Mouse (Mus musculus) spleen, embryonic (tissue): ENCODE data around the gene Pan3.

Experiments
- CTCF ChIA-PET: fragments of 350-600 bp; sonication (Branson Sonifier 250); formaldehyde crosslinking; loops from one replicate; lab custom pipeline; 2022; lab: Charles Lee

The Pan3 gene

GRCm38 (mm10) chr5:147476109-147476508 lies 46.1 kb downstream of the Pan3 start:
- CTCF ChIA-PET, result interaction anchor here (0.6 kb wide), 1 partner anchor 1491 kb away, joined by 5 read pairs; no protein-coding TSS in a partner anchor

GRCm38 (mm10) chr5:147477106-147477505 lies 47.1 kb downstream of the Pan3 start:
- CTCF ChIA-PET, result interaction anchor here (0.6 kb wide), 1 partner anchor 107 kb away, joined by 5 read pairs; no protein-coding TSS in a partner anchor

GRCm38 (mm10) chr5:147479341-147479740 lies 49.4 kb downstream of the Pan3 start:
- CTCF ChIA-PET, result no interaction called here

- CTCF ChIA-PET, result interaction anchor here (0.5 to 0.6 kb wide), 2 partner anchors 15 to 43 kb away, joined by 3 read pairs; no protein-coding TSS in a partner anchor
Measured at GRCm38 (mm10) chr5:147484142-147484541, 54.2 kb downstream of the Pan3 start.

- CTCF ChIA-PET, result no interaction called here
Measured at GRCm38 (mm10) chr5:147489226-147489625, 59.3 kb downstream of the Pan3 start.

- CTCF ChIA-PET, result no interaction called here
Measured at GRCm38 (mm10) chr5:147490907-147491306, 60.9 kb downstream of the Pan3 start.

GRCm38 (mm10) chr5:147492511-147492910 lies 62.5 kb downstream of the Pan3 start:
- CTCF ChIA-PET, result no interaction called here

- CTCF ChIA-PET, result no interaction called here
Measured at GRCm38 (mm10) chr5:147493205-147493604, 63.2 kb downstream of the Pan3 start.

GRCm38 (mm10) chr5:147493685-147494084 lies 63.7 kb downstream of the Pan3 start:
- CTCF ChIA-PET, result no interaction called here

GRCm38 (mm10) chr5:147494388-147494787 lies 64.4 kb downstream of the Pan3 start:
- CTCF ChIA-PET, result no interaction called here

GRCm38 (mm10) chr5:147494791-147495376 lies 64.9 kb downstream of the Pan3 start:
- CTCF ChIA-PET, result interaction anchor here (0.6 kb wide), 1 partner anchor 12 kb away, joined by 3 read pairs; no protein-coding TSS in a partner anchor

GRCm38 (mm10) chr5:147495961-147496360 lies 66.0 kb downstream of the Pan3 start:
- CTCF ChIA-PET, result no interaction called here

- CTCF ChIA-PET, result interaction anchor here (0.6 to 1.1 kb wide), 2 partner anchors 217 to 331 kb away, joined by 3 to 4 read pairs; no protein-coding TSS in a partner anchor
Measured at GRCm38 (mm10) chr5:147496921-147497320, 67.0 kb downstream of the Pan3 start.

- CTCF ChIA-PET, result interaction anchor here (0.6 to 1.1 kb wide), 2 partner anchors 218 to 330 kb away, joined by 3 to 4 read pairs; no protein-coding TSS in a partner anchor
Measured at GRCm38 (mm10) chr5:147497714-147498113, 67.8 kb downstream of the Pan3 start.

GRCm38 (mm10) chr5:147501456-147501998 lies 71.6 kb downstream of the Pan3 start:
- CTCF ChIA-PET, result no interaction called here

GRCm38 (mm10) chr5:147502921-147503320 lies 73.0 kb downstream of the Pan3 start:
- CTCF ChIA-PET, result no interaction called here

- CTCF ChIA-PET, result no interaction called here
Measured at GRCm38 (mm10) chr5:147511350-147511749, 81.4 kb downstream of the Pan3 start.

- CTCF ChIA-PET, result no interaction called here
Measured at GRCm38 (mm10) chr5:147527006-147527405, 97.0 kb downstream of the Pan3 start.

- CTCF ChIA-PET, result interaction anchor here (0.7 kb wide), 1 partner anchor 43 kb away, joined by 3 read pairs; no protein-coding TSS in a partner anchor
Measured at GRCm38 (mm10) chr5:147527788-147528187, 97.8 kb downstream of the Pan3 start.

- CTCF ChIA-PET, result no interaction called here
Measured at GRCm38 (mm10) chr5:147532031-147532430, 102.1 kb downstream of the Pan3 start.

GRCm38 (mm10) chr5:147539409-147539808 lies 109.4 kb downstream of the Pan3 start:
- CTCF ChIA-PET, result no interaction called here

GRCm38 (mm10) chr5:147539815-147540214 lies 109.9 kb downstream of the Pan3 start:
- CTCF ChIA-PET, result no interaction called here

- CTCF ChIA-PET, result interaction anchor here (0.6 kb wide), 1 partner anchor 311 kb away, joined by 9 read pairs; no protein-coding TSS in a partner anchor
Measured at GRCm38 (mm10) chr5:147542291-147542690, 112.3 kb downstream of the Pan3 start.
